Mouse (Mus musculus): Measurements from ENCODE around the gene Npas3. TPM values are rescaled to one million over a fixed set of nuclear protein-coding genes. Genes with fewer than 3 reads are reported as not detected.

Npas3 gene
- total and polyA plus RNA-seq, 2 experiments from 2014 or later = 16.6 to 28.3 TPM

DNA sequence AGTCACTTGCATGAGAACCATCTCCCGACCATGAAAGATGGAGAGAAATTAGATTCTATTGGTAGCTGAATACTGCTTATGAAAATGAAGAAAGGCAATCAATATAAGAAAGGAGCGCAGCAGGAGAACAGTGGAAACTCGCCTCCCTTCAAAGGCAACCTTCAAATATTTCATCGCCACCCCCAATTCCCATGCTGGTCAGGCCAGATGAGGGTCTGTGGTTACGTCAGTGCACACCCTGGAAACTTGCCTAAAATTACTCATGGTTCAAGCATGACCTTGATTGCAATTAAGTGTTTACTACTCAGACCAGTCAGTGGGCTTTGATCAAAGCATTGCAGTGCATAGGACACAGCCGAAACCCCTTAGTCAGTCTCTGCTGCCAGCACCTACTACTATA, 613.8 kb downstream of the Npas3 start:
- 50% methylated on average over 6 of the region's 6 CpGs for WGBS
- Histone ChIP-seq H3K9ac (no peak overlapping the region), H3K27ac (ENCODE audit: low read depth, low read length) (no peak overlapping the region), H3K36me3 (ENCODE audit: insufficient read depth) (no peaks in the 10 kb centered on the region), H3K4me3 (ENCODE audit: low read depth, low read length) (no peak overlapping the region), H3K4me2 (ENCODE audit: low read depth) (no peak overlapping the region), H3K27me3 (ENCODE audit: insufficient read depth, low read length) (no peaks in the 10 kb centered on the region), H3K4me1 (ENCODE audit: insufficient read depth) (no peaks in the 10 kb centered on the region), H3K9me3 (ENCODE audit: low read length) (no peaks in the 10 kb centered on the region)
- DNase-seq (no peak), ATAC-seq (no peak)
- no peak for TF ChIP-seq CTCF (IDR thresholded peaks at IDR 0.05; ENCODE audit: low read depth)

DNA sequence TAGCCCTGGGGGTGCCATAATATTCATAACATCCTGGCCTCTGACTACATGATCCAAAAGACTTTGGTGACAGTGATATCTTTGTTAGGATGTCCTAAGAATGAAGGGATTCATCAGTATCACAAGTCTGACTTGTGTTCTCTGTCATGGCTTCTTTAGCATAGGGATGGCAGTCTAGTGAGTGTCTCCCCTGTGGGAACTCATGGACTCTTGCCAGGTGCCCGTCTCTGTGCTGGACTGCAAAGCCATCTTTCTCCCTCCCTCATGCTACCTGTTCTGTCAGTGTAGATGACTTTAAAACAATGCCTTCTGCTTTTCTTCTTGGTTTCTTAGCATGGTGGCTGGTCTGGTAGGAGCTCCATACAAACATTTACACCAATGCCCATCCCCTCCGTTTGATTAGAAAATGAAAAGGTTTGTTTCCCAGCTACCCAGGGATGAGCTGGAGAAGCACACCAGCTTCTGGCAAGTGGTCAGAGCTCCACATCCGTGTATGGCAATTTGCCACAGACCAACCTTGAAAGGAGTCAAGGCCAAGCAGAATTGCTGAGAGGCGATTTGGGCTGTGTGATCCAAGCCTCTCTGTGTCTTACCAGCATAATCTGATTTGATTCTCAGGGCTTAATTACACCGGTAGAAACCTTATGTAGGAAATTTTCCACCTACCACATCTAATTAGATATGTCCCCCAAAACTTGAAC, 616.1 kb downstream of the Npas3 start:
- 53% methylated on average over 5 of the region's 5 CpGs for WGBS
- Histone ChIP-seq H3K4me3 (ENCODE audit: low read depth, low read length) (no peak overlapping the region), H3K36me3 (ENCODE audit: insufficient read depth) (no peaks in the 10 kb centered on the region), H3K27me3 (ENCODE audit: insufficient read depth, low read length) (no peaks in the 10 kb centered on the region), H3K9ac (no peak overlapping the region), H3K4me2 (ENCODE audit: low read depth) (no peak overlapping the region), H3K27ac (ENCODE audit: low read depth, low read length) (no peak overlapping the region), H3K4me1 (ENCODE audit: insufficient read depth) (no peaks in the 10 kb centered on the region), H3K9me3 (ENCODE audit: low read length) (no peaks in the 10 kb centered on the region)
- no peak for TF ChIP-seq CTCF (IDR thresholded peaks at IDR 0.05; ENCODE audit: low read depth)
- ATAC-seq = no peak
- no peak for DNase-seq

DNA sequence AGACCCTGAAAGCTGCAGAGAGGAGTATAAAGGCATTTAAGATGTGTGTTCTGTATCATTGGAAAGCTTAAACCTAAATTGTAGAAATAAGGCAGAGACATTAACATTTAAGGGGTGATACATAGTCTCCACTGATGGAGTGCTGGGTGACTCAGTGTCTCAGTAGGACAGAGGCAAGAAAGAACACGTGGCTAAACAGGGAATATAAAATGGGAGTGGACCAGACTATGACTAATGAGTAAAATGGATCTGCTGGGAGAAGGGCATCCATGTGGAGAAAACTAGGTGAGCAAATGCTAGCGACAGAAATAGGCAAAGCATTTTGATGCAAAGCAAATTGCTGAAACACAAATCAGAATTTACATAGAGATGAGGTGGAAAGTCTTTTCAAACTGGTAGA, 617.2 kb downstream of the Npas3 start:
- ATAC-seq = no peak
- no peak for DNase-seq
- Histone ChIP-seq H3K27ac (ENCODE audit: low read depth, low read length) (no peak overlapping the region), H3K9ac (no peak overlapping the region), H3K27me3 (ENCODE audit: insufficient read depth, low read length) (no peaks in the 10 kb centered on the region), H3K4me2 (ENCODE audit: low read depth) (no peak overlapping the region), H3K9me3 (ENCODE audit: low read length) (no peaks in the 10 kb centered on the region), H3K36me3 (ENCODE audit: insufficient read depth) (no peaks in the 10 kb centered on the region), H3K4me3 (ENCODE audit: low read depth, low read length) (no peak overlapping the region), H3K4me1 (ENCODE audit: insufficient read depth) (no peaks in the 10 kb centered on the region)
- WGBS = 44% methylated on average over 2 of the region's 2 CpGs
- no peak for TF ChIP-seq CTCF (IDR thresholded peaks at IDR 0.05; ENCODE audit: low read depth)

DNA sequence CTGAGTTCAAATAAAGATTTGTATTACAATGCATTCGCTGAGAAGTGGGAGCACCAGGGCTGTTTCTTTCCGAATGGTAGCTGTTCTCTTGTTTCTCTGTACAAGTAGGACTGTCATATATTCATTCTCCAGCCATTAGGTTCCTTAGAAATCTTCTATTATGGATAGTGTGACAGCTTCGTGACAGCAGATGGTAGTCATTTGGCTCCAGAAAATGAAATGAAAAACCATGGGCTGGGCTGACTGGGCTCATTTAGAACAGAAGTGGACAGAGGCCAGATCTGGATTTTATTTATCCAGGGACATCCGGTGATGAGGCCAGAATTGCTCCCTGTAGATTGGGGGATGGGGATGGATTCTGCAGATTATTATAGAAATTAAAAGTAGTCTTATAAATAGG, 621.5 kb downstream of the Npas3 start:
- Histone ChIP-seq H3K4me3 (ENCODE audit: low read depth, low read length) (no peak overlapping the region), H3K36me3 (ENCODE audit: insufficient read depth) (no peaks in the 10 kb centered on the region), H3K9ac (no peak overlapping the region), H3K9me3 (ENCODE audit: low read length) (no peaks in the 10 kb centered on the region), H3K4me1 (ENCODE audit: insufficient read depth) (no peaks in the 10 kb centered on the region), H3K27ac (ENCODE audit: low read depth, low read length) (no peak overlapping the region), H3K27me3 (ENCODE audit: insufficient read depth, low read length) (no peaks in the 10 kb centered on the region), H3K4me2 (ENCODE audit: low read depth) (no peak overlapping the region)
- no peak for TF ChIP-seq CTCF (IDR thresholded peaks at IDR 0.05; ENCODE audit: low read depth)
- ATAC-seq (no peak), DNase-seq (no peak)
- 48% methylated on average over 4 of the region's 4 CpGs for WGBS

DNA sequence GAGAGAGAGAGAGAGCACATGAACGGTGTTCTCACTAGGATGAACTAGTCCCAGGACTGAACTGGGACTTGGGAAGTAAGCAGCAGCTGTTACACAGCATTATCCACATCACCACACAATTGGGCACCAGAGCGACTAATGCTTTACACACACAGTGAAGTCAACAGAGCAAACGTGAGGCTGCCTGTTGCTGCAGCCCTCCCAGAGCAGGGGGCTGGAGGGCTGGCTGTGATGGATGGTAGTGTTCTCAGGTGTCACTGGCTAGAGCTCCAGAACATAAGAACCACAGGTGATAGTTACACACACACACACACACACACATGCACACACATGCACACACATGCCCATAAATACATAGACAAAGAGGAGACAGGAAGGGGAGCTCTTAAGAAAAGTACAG, 626.7 kb downstream of the Npas3 start:
- H3K36me3 ChIP-seq (ENCODE audit: insufficient read depth) = no peaks in the 10 kb centered on the region
- H3K4me1 ChIP-seq (ENCODE audit: insufficient read depth) = no peaks in the 10 kb centered on the region
- WGBS = 24% methylated on average over 3 of the region's 3 CpGs
- H3K4me3 ChIP-seq (ENCODE audit: low read depth, low read length) = no peak overlapping the region
- ATAC-seq = no peak
- DNase-seq = no peak
- H3K9ac ChIP-seq = no peak overlapping the region
- no peaks in the 10 kb centered on the region for H3K27me3 ChIP-seq (ENCODE audit: insufficient read depth, low read length)
- H3K9me3 ChIP-seq (ENCODE audit: low read length) = no peaks in the 10 kb centered on the region
- H3K4me2 ChIP-seq (ENCODE audit: low read depth) = no peak overlapping the region
- no peak for TF ChIP-seq CTCF (IDR thresholded peaks at IDR 0.05; ENCODE audit: low read depth)
- H3K27ac ChIP-seq (ENCODE audit: low read depth, low read length) = no peak overlapping the region

DNA sequence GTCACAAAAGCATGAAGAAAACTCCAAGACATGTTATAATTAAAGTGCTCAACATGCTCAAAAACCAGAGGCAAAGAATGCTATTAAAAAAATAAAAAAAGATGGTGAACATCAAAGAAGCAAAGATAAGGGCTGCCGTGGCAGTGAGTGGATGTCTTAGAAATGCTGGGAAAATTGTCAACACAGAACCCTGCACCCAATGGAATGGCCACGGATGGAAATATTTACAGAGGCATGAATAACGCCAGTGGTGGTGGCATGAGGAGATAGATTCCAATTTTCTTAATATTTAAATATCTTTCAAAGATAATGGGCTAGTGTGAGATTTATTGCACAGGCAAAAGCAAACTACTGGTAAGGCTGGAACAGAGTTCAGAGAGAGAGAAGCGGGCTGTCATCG, 628.2 kb downstream of the Npas3 start:
- H3K4me2 ChIP-seq (ENCODE audit: low read depth) = no peak overlapping the region
- no peaks in the 10 kb centered on the region for H3K36me3 ChIP-seq (ENCODE audit: insufficient read depth)
- 84% methylated on average over 5 of the region's 5 CpGs for WGBS
- no peak for TF ChIP-seq CTCF (IDR thresholded peaks at IDR 0.05; ENCODE audit: low read depth)
- no peak for DNase-seq
- no peak overlapping the region for H3K4me3 ChIP-seq (ENCODE audit: low read depth, low read length)
- no peak overlapping the region for H3K27ac ChIP-seq (ENCODE audit: low read depth, low read length)
- no peak for ATAC-seq
- no peaks in the 10 kb centered on the region for H3K4me1 ChIP-seq (ENCODE audit: insufficient read depth)
- H3K27me3 ChIP-seq (ENCODE audit: insufficient read depth, low read length) = no peaks in the 10 kb centered on the region
- no peak overlapping the region for H3K9ac ChIP-seq
- no peaks in the 10 kb centered on the region for H3K9me3 ChIP-seq (ENCODE audit: low read length)

DNA sequence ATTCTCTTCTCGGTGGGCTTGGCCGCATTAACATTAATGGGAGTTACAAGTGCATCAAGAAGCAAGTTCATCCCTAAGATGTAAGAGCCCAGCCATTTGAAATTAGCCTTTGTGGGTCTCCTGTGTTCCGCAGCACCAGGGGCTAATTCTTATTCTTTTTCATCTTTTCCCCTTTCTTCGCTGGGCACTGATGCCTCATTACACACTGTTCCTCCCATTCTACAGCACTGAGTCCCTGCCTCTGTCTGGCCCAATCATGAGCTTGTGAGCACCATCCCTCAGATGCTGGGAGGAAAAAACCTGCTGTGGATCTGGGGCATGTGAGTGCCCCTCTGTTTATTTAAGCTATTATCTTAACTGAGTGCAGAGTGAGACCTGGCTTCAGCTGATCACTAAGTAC, 633.2 kb downstream of the Npas3 start:
- no peaks in the 10 kb centered on the region for H3K27me3 ChIP-seq (ENCODE audit: insufficient read depth, low read length)
- H3K4me1 ChIP-seq (ENCODE audit: insufficient read depth) = no peaks in the 10 kb centered on the region
- H3K4me2 ChIP-seq (ENCODE audit: low read depth) = no peak overlapping the region
- H3K9ac ChIP-seq = no peak overlapping the region
- H3K27ac ChIP-seq (ENCODE audit: low read depth, low read length) = no peak overlapping the region
- no peak for DNase-seq
- no peak overlapping the region for H3K4me3 ChIP-seq (ENCODE audit: low read depth, low read length)
- TF ChIP-seq CTCF (IDR thresholded peaks at IDR 0.05; ENCODE audit: low read depth) = no peak
- H3K9me3 ChIP-seq (ENCODE audit: low read length) = no peaks in the 10 kb centered on the region
- ATAC-seq = no peak
- no peaks in the 10 kb centered on the region for H3K36me3 ChIP-seq (ENCODE audit: insufficient read depth)
- WGBS = 43% methylated on average over 4 of the region's 4 CpGs

All from forebrain, postnatal 0 days (tissue).